Mouse (Mus musculus): ENCODE measurements around the gene D5Ertd579e. TPM values are rescaled to one million over a fixed set of nuclear protein-coding genes. Genes with fewer than 3 reads are reported as not detected.

D5Ertd579e gene
- polyA plus RNA-seq, 1 experiment from 2014 or later: 25.5 TPM

- no peak overlapping the region for H3K27ac ChIP-seq (ENCODE audit: low read depth)
- no peak for TF ChIP-seq CTCF (IDR thresholded peaks at IDR 0.05; ENCODE audit: low read depth)
- no peak for DNase-seq
- WGBS: 66% methylated on average over 5 of the region's 5 CpGs
- H3K36me3 ChIP-seq (ENCODE audit: insufficient read depth): no peaks in the 10 kb centered on the region
- peaks cover 38% of the 10 kb centered on the region for H3K27me3 ChIP-seq (ENCODE audit: insufficient read depth, low read length)
- no peaks in the 10 kb centered on the region for H3K9me3 ChIP-seq (ENCODE audit: low read depth, low read length)
- ATAC-seq (ENCODE audit: insufficient read depth): no peak
- no peaks in the 10 kb centered on the region for H3K4me1 ChIP-seq (ENCODE audit: insufficient read depth)
- H3K4me2 ChIP-seq: no peak overlapping the region
- H3K9ac ChIP-seq: no peak overlapping the region
- H3K4me3 ChIP-seq (ENCODE audit: low read depth, low read length): no peak overlapping the region
Observed at GRCm38 (mm10) chr5:36720710-36721375, 25.0 kb upstream of the D5Ertd579e start.

- H3K4me2 ChIP-seq: no peak overlapping the region
- DNase-seq: no peak
- no peak for TF ChIP-seq CTCF (IDR thresholded peaks at IDR 0.05; ENCODE audit: low read depth)
- no peak overlapping the region for H3K9ac ChIP-seq
- no peak overlapping the region for H3K4me3 ChIP-seq (ENCODE audit: low read depth, low read length)
- H3K27ac ChIP-seq (ENCODE audit: low read depth): no peak overlapping the region
- no peaks in the 10 kb centered on the region for H3K4me1 ChIP-seq (ENCODE audit: insufficient read depth)
- WGBS: 79% methylated on average over 5 of the region's 5 CpGs
- H3K27me3 ChIP-seq (ENCODE audit: insufficient read depth, low read length): peaks cover 45% of the 10 kb centered on the region
- no peaks in the 10 kb centered on the region for H3K36me3 ChIP-seq (ENCODE audit: insufficient read depth)
- no peaks in the 10 kb centered on the region for H3K9me3 ChIP-seq (ENCODE audit: low read depth, low read length)
- ATAC-seq (ENCODE audit: insufficient read depth): no peak
Observed at GRCm38 (mm10) chr5:36720219-36720618, 24.4 kb upstream of the D5Ertd579e start.

GRCm38 (mm10) chr5:36719601-36720000, 23.8 kb upstream of the D5Ertd579e start:
- no peak overlapping the region for H3K4me3 ChIP-seq (ENCODE audit: low read depth, low read length)
- DNase-seq: no peak
- H3K27me3 ChIP-seq (ENCODE audit: insufficient read depth, low read length): peaks cover 46% of the 10 kb centered on the region
- no peaks in the 10 kb centered on the region for H3K9me3 ChIP-seq (ENCODE audit: low read depth, low read length)
- no peaks in the 10 kb centered on the region for H3K36me3 ChIP-seq (ENCODE audit: insufficient read depth)
- no peak overlapping the region for H3K4me2 ChIP-seq
- H3K9ac ChIP-seq: no peak overlapping the region
- no peak overlapping the region for H3K27ac ChIP-seq (ENCODE audit: low read depth)
- TF ChIP-seq CTCF (IDR thresholded peaks at IDR 0.05; ENCODE audit: low read depth): no peak
- 75% methylated on average over 3 of the region's 3 CpGs for WGBS
- H3K4me1 ChIP-seq (ENCODE audit: insufficient read depth): no peaks in the 10 kb centered on the region
- no peak for ATAC-seq (ENCODE audit: insufficient read depth)

DNA sequence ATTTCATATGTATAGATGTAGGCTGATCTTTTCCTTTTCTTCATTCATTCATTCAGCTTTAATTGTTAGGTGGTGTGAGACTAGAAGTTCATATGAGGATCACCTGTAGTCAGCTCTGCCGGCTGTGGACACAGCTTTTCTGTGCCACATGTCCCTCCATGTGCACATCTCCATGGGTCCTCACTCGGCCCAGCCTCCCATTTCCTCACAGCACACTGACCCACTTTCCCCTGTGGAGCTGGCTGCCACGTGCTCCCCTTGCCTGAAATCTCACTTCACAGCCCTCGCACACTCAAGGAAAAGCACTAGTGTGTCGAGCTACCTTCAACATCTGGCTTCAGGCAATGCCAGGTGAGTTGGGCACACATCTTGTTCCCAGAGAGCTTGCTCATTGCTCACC, 23.3 kb upstream of the D5Ertd579e start:
- no peak for DNase-seq
- no peak for ATAC-seq (ENCODE audit: insufficient read depth)
- Histone ChIP-seq H3K4me1 (ENCODE audit: insufficient read depth) (no peaks in the 10 kb centered on the region), H3K9ac (no peak overlapping the region), H3K36me3 (ENCODE audit: insufficient read depth) (no peaks in the 10 kb centered on the region), H3K27ac (ENCODE audit: low read depth) (no peak overlapping the region), H3K27me3 (ENCODE audit: insufficient read depth, low read length) (peaks cover 43% of the 10 kb centered on the region), H3K9me3 (ENCODE audit: low read depth, low read length) (no peaks in the 10 kb centered on the region), H3K4me3 (ENCODE audit: low read depth, low read length) (no peak overlapping the region), H3K4me2 (no peak overlapping the region)
- no peak for TF ChIP-seq CTCF (IDR thresholded peaks at IDR 0.05; ENCODE audit: low read depth)
- 77% methylated on average over 5 of the region's 5 CpGs for WGBS

DNA sequence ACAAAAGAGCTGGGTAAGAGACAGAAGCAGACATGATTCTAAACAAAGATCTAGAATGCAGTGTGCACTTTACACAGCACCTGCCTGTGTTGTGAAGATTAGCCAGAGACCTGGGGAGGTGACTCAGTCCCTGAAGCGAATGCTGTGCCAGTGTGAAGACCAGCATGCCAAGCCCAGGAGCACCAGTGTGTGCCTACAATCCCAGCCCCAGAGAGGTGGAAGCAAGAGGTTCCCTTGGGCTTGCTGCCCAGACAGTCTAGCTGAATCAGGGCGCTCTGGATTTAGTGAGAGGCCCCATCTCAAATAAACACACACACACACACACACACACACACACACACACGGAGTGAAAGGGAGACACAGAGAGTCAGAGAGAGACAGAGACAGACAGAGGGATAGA, 22.1 kb upstream of the D5Ertd579e start:
- Histone ChIP-seq H3K4me3 (ENCODE audit: low read depth, low read length) (no peak overlapping the region), H3K36me3 (ENCODE audit: insufficient read depth) (no peaks in the 10 kb centered on the region), H3K4me2 (no peak overlapping the region), H3K27ac (ENCODE audit: low read depth) (no peak overlapping the region), H3K4me1 (ENCODE audit: insufficient read depth) (peaks cover 4% of the 10 kb centered on the region; the same call in 1 of the 2 replicates), H3K27me3 (ENCODE audit: insufficient read depth, low read length) (peaks cover 35% of the 10 kb centered on the region), H3K9me3 (ENCODE audit: low read depth, low read length) (no peaks in the 10 kb centered on the region), H3K9ac (no peak overlapping the region)
- no peak for ATAC-seq (ENCODE audit: insufficient read depth)
- TF ChIP-seq CTCF (IDR thresholded peaks at IDR 0.05; ENCODE audit: low read depth): no peak
- WGBS: 46% methylated on average over 3 of the region's 3 CpGs
- DNase-seq: no peak

- H3K27me3 ChIP-seq (ENCODE audit: insufficient read depth, low read length): peaks cover 38% of the 10 kb centered on the region
- ATAC-seq (ENCODE audit: insufficient read depth) (no peak), DNase-seq (no peak)
- H3K27ac ChIP-seq (ENCODE audit: low read depth): no peak overlapping the region
- WGBS: 53% methylated on average over 2 of the region's 2 CpGs
- H3K9me3 ChIP-seq (ENCODE audit: low read depth, low read length): no peaks in the 10 kb centered on the region
- H3K4me1 ChIP-seq (ENCODE audit: insufficient read depth): peaks cover 10% of the 10 kb centered on the region; the same call in 1 of the 2 replicates
- no peak overlapping the region for H3K4me2 ChIP-seq
- no peak for TF ChIP-seq CTCF (IDR thresholded peaks at IDR 0.05; ENCODE audit: low read depth)
- no peak overlapping the region for H3K4me3 ChIP-seq (ENCODE audit: low read depth, low read length)
- no peaks in the 10 kb centered on the region for H3K36me3 ChIP-seq (ENCODE audit: insufficient read depth)
- no peak overlapping the region for H3K9ac ChIP-seq
Observed at GRCm38 (mm10) chr5:36716816-36717215, 21.0 kb upstream of the D5Ertd579e start.

- H3K4me1 ChIP-seq (ENCODE audit: insufficient read depth): peaks cover 10% of the 10 kb centered on the region; the same call in 1 of the 2 replicates
- no peak for ATAC-seq (ENCODE audit: insufficient read depth)
- TF ChIP-seq CTCF (IDR thresholded peaks at IDR 0.05; ENCODE audit: low read depth): no peak
- 55% methylated on average over 3 of the region's 3 CpGs for WGBS
- no peak overlapping the region for H3K4me3 ChIP-seq (ENCODE audit: low read depth, low read length)
- no peaks in the 10 kb centered on the region for H3K9me3 ChIP-seq (ENCODE audit: low read depth, low read length)
- no peak overlapping the region for H3K9ac ChIP-seq
- no peak overlapping the region for H3K4me2 ChIP-seq
- H3K36me3 ChIP-seq (ENCODE audit: insufficient read depth): no peaks in the 10 kb centered on the region
- no peak for DNase-seq
- H3K27me3 ChIP-seq (ENCODE audit: insufficient read depth, low read length): peaks cover 45% of the 10 kb centered on the region
- H3K27ac ChIP-seq (ENCODE audit: low read depth): no peak overlapping the region
Observed at GRCm38 (mm10) chr5:36714832-36715231, 19.0 kb upstream of the D5Ertd579e start.
